Mouse (Mus musculus) myocyte (in vitro differentiated cells): ENCODE data around the gene Mroh8.

Experiments used
- POLR2A ChIP-seq: IDR thresholded peaks from one replicate; pipeline ENCODE4 v1.6.1; 2011; ENCODE audit warnings: low read depth, mild to moderate bottlenecking, control low read depth, moderate library complexity; ENCODE audit not compliant: insufficient read length
- POLR2AphosphoS2 ChIP-seq: IDR thresholded peaks from one replicate; pipeline ENCODE4 v1.6.1; 2011; ENCODE audit warnings: low read depth, control low read depth; ENCODE audit not compliant: insufficient read length
- USF1 ChIP-seq: IDR thresholded peaks from one replicate; pipeline ENCODE4 v1.6.1; 2011; ENCODE audit warnings: low read depth, mild to moderate bottlenecking, control low read depth, moderate library complexity

- no peak for TF ChIP-seq POLR2A
- TF ChIP-seq POLR2AphosphoS2 = no peak
- TF ChIP-seq USF1 = no peak
These were observed 20.7 kb upstream of the Mroh8 start for GRCm38 (mm10) chr2:157300051-157300450.
